Comparison of ENCODE assay signal across 7 mouse cellular contexts in genomic region chrX:105927941-105928860, GRCm38 (mm10). TPM values are rescaled to one million over a fixed set of nuclear protein-coding genes. Genes with fewer than 3 reads are reported as not detected.
DNase-seq lines count a peak whose midpoint lies in the region; ATAC-seq and TF ChIP-seq lines count a peak whose summit lies in the region.

No protein-coding gene starts in this region.

- WGBS in hindbrain, postnatal 0 days: 31% methylated on average over 39 of the region's 69 CpGs

- intact Hi-C loops in left cerebral cortex, postnatal 36 days (cut with DNase I): no loop called here

- peak overlapping the region; percentile 56 for H3K4me2 ChIP-seq in hindbrain, postnatal 0 days (ENCODE audit: low read depth, low read length)

- peak; percentile 60 for ATAC-seq in hindbrain, postnatal 0 days

- H3K27ac ChIP-seq in hindbrain, postnatal 0 days: peak overlapping the region; percentile 96

- peak overlapping the region; percentile 63 for H3K4me3 ChIP-seq in hindbrain, postnatal 0 days (ENCODE audit: low read length)

- DNase-seq in R1 (ENCODE audit: low read depth, low spot score): peak; percentile 55
- DNase-seq in cerebellum, adult 8-10 months: peak; percentile 34
- DNase-seq in frontal cortex, postnatal 10 days (ENCODE audit: low spot score in 2 of 2): peak; percentile 20 to 22
- DNase-seq in hindbrain, postnatal 0 days (ENCODE audit: low spot score): peak; percentile 39
- peak; percentile 11 to 19 for DNase-seq in left cerebral cortex, postnatal 36 days (ENCODE audit: low spot score in 2 of 2)
- DNase-seq in mesoderm, embryonic 11.5 days (ENCODE audit: low read depth, low spot score): peak; percentile 30
- peak; percentile 16 to 32 for DNase-seq in spleen, adult 18-20 months

- peak overlapping the region; percentile 92 for H3K9ac ChIP-seq in hindbrain, postnatal 0 days (replicated peaks; ENCODE audit: low read length)

- H3K27me3 ChIP-seq in hindbrain, postnatal 0 days (ENCODE audit: insufficient read depth, low read length): no peaks in the 10 kb centered on the region

- no peaks in the 10 kb centered on the region for H3K36me3 ChIP-seq in hindbrain, postnatal 0 days (ENCODE audit: insufficient read depth, low read length)

- H3K4me1 ChIP-seq in hindbrain, postnatal 0 days (ENCODE audit: insufficient read depth, low read length): no peaks in the 10 kb centered on the region

- no peak for TF ChIP-seq CTCF in hindbrain, postnatal 0 days (IDR thresholded peaks at IDR 0.05; ENCODE audit: low read depth)

- no peaks in the 10 kb centered on the region for H3K9me3 ChIP-seq in hindbrain, postnatal 0 days (ENCODE audit: low read length)

RNA-seq across cellular contexts. Expression of gene Atrx, which starts 1.0 kb away (rescaled TPM):
- 221 and 295 TPM in 2 replicates for total RNA-seq in hindbrain, postnatal 0 days (2014; rRNA removed)
- 205 and 209 TPM in 2 replicates for polyA plus RNA-seq in hindbrain, postnatal 0 days (2015; fragmentation: Nextera tagmentation; extraction: Ambion mirVana)
- total RNA-seq in left cerebral cortex, postnatal 36 days (2021): 100 to 1,000 TPM; 145 to 196 TPM

Comparison
In these comparisons a context has a peak if more than half of its experiments do, and no peak if none do; other contexts are left out.
1. Peak in every context shown above with its lines: DNase-seq, ATAC-seq, H3K4me3 ChIP-seq and H3K27ac ChIP-seq.